Mouse (Mus musculus) C2C12 (cell line): Measurements from ENCODE around the gene Slc3a1. TPM values are rescaled to one million over a fixed set of nuclear protein-coding genes. Genes with fewer than 3 reads are reported as not detected.

Experiments used
- H3K27me3 ChIP-seq: one replicate; pipeline ENCODE4 v1.6.1; 2011; ENCODE audit not compliant: control insufficient read depth, insufficient read depth, insufficient read length
- H3K36me3 ChIP-seq: one replicate; pipeline ENCODE4 v1.6.1; 2011; ENCODE audit not compliant: control insufficient read depth, insufficient read depth
- H3K4me3 ChIP-seq: one replicate; pipeline ENCODE4 v1.5.1; 2011; ENCODE audit warnings: mild to moderate bottlenecking, control low read depth; ENCODE audit not compliant: poor library complexity, insufficient read depth, severe bottlenecking
- H3K79me2 ChIP-seq: one replicate; pipeline ENCODE4 v1.6.1; 2011; ENCODE audit not compliant: control insufficient read depth, insufficient read depth
- H3K79me3 ChIP-seq: one replicate; pipeline ENCODE4 v1.6.1; 2011; ENCODE audit warnings: low read depth, control low read depth
- H3ac ChIP-seq: one replicate; pipeline ENCODE3; 2011; ENCODE audit warnings: low read depth; ENCODE audit not compliant: control insufficient read depth, insufficient read length
- CEBPB ChIP-seq: IDR thresholded peaks from one replicate; pipeline ENCODE4 v1.6.1; 2011; ENCODE audit warnings: low read depth, mild to moderate bottlenecking, control low read depth, moderate library complexity
- CTCF ChIP-seq: IDR thresholded peaks from one replicate; pipeline ENCODE4 v1.5.1; 2011; ENCODE audit not compliant: control insufficient read depth, insufficient read depth, insufficient read length
- FOSL1 ChIP-seq: IDR thresholded peaks from one replicate; pipeline ENCODE4 v1.8.0; 2011; ENCODE audit warnings: mild to moderate bottlenecking, low read length; ENCODE audit not compliant: poor library complexity, insufficient read depth, severe bottlenecking
- MAX ChIP-seq: IDR thresholded peaks from one replicate; pipeline ENCODE4 v1.6.1; 2011; ENCODE audit warnings: mild to moderate bottlenecking, control low read depth
- MYOD1 ChIP-seq: IDR thresholded peaks from one replicate; pipeline ENCODE4 v1.6.1; 2011; ENCODE audit warnings: low read depth; ENCODE audit not compliant: control insufficient read depth, insufficient read length
- MYOG ChIP-seq: IDR thresholded peaks from one replicate; pipeline ENCODE4 v1.6.1; 2011; ENCODE audit not compliant: control insufficient read depth, insufficient read length; ENCODE audit errors: extremely low read depth
- USF1 ChIP-seq: IDR thresholded peaks from one replicate; pipeline ENCODE4 v1.6.1; 2011; ENCODE audit warnings: low read depth, mild to moderate bottlenecking, control low read depth, moderate library complexity
- long read RNA-seq, 2 experiments: library from polyadenylated mRNA; unstranded; transcript quantifications; one replicate each; pipeline ENCODE4 v2.0.0; 2019 to 2020
- polyA plus RNA-seq: library from polyadenylated mRNA; unstranded; fragments of >200 nt; fragmentation: generic; extraction: Trizol; gene quantifications from one replicate; pipeline ENCODE4 v1.2.1, GENCODE M21; 2012; ENCODE audit warnings: missing spikeins

The Slc3a1 gene
- 0.04 TPM for polyA plus RNA-seq
- long read RNA-seq, experiment 1, result 0 reads
- long read RNA-seq, experiment 2, result 0 reads

GRCm38 (mm10) chr17:85028093-85028739, at the start of gene Slc3a1:
Gene Slc3a1, plus strand, starts transcription at chr17:85028376.
- Histone ChIP-seq H3K79me3 (no peaks in the 10 kb centered on the region), H3K36me3 (no peaks in the 10 kb centered on the region), H3ac (no peak within 1 kb of the TSS), H3K4me3 (no peak within 1 kb of the TSS), H3K27me3 (no peaks in the 10 kb centered on the region), H3K79me2 (no peaks in the 10 kb centered on the region)
- no peak for TF ChIP-seq MYOD1
- no peak for TF ChIP-seq USF1
- no peak for TF ChIP-seq CEBPB
- no peak for TF ChIP-seq MAX

DNA sequence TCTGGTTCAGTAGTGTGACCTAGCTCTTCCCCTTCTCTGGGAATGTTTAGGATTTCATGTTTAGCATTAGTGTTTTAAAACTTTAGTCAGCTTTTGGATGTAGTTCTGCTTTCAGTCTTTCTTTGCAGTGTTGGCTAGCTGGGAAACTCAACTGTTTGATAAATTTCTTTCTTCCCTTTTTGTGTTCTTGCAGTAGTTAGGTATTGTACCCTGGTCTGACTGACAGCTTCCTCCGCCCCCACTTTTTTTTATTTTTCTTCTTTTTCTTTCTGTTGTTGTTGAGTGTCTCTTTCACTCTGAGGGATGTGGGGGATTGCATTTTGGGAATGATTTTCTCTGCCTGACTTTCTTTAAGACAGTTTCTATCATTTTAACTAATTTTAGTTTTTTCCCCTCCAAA, 46.5 kb upstream of the Slc3a1 start:
- peaks cover 97% of the 10 kb centered on the region for H3K79me2 ChIP-seq
- H3K79me3 ChIP-seq, result peaks cover 77% of the 10 kb centered on the region
- H3ac ChIP-seq, result no peak overlapping the region
- H3K27me3 ChIP-seq, result no peaks in the 10 kb centered on the region
- TF ChIP-seq MYOD1 (no peak), MAX (no peak), FOSL1 (no peak), CTCF (no peak), USF1 (no peak), CEBPB (no peak), MYOG (no peak)
- peaks cover 7% of the 10 kb centered on the region for H3K36me3 ChIP-seq
- no peak overlapping the region for H3K4me3 ChIP-seq

DNA sequence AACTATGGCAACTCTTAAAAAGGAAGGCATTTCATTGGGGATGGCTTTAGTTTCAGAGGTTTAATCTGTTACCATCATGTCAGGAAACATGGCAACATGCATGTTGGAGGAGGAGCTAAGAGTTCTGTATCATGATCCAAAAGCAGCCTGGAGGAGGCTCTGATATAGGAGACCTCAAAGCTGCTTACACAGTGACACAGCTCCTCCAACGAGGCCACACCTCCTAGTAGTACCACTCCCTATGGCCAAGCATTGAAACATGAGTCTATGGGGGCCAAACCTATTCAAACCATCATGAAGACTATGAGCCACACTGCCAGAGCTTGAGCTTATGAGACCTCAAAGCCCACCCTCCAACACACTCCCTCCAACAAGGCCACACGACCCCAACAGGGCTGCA, 45.4 kb upstream of the Slc3a1 start:
- TF ChIP-seq MYOD1 (no peak), MYOG (no peak), USF1 (no peak), CTCF (no peak), CEBPB (no peak), MAX (no peak), FOSL1 (no peak)
- Histone ChIP-seq H3K36me3 (peaks cover 7% of the 10 kb centered on the region), H3ac (no peak overlapping the region), H3K27me3 (no peaks in the 10 kb centered on the region), H3K79me3 (peaks cover 76% of the 10 kb centered on the region), H3K79me2 (peaks cover 97% of the 10 kb centered on the region), H3K4me3 (no peak overlapping the region)

GRCm38 (mm10) chr17:84986368-84986767, 41.8 kb upstream of the Slc3a1 start:
- Histone ChIP-seq H3K79me3 (peaks cover 73% of the 10 kb centered on the region), H3K36me3 (peaks cover 7% of the 10 kb centered on the region), H3K79me2 (peaks cover 98% of the 10 kb centered on the region), H3ac (no peak overlapping the region), H3K4me3 (no peak overlapping the region), H3K27me3 (no peaks in the 10 kb centered on the region)
- TF ChIP-seq MYOD1 (no peak), CEBPB (no peak), CTCF (no peak), MAX (no peak), FOSL1 (no peak), MYOG (no peak), USF1 (no peak)

GRCm38 (mm10) chr17:84987834-84988410, 40.3 kb upstream of the Slc3a1 start:
- H3K36me3 ChIP-seq, result peaks cover 7% of the 10 kb centered on the region
- no peak overlapping the region for H3ac ChIP-seq
- peaks cover 70% of the 10 kb centered on the region for H3K79me3 ChIP-seq
- no peak for TF ChIP-seq FOSL1
- no peak overlapping the region for H3K4me3 ChIP-seq
- H3K79me2 ChIP-seq, result peaks cover 97% of the 10 kb centered on the region
- H3K27me3 ChIP-seq, result no peaks in the 10 kb centered on the region

DNA sequence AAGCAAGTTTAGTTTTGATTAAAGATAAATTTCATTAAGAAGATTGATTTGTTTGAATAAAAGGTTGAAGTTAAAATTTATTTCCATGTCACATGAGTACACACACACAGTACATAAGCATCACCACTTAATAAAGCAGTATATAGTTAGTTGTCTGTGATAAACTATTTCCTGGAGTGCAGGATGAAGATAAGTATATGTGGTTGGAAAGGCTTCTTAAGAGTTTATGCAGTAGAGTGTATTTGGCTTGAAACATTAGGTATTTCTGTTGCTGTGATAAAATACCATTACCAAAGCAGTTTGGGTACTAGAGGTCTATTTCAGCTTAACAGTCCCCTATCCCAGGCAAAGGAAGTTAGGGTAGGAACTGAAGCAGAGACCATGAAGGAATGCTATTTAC, 39.7 kb upstream of the Slc3a1 start:
- Histone ChIP-seq H3ac (no peak overlapping the region), H3K79me3 (peaks cover 68% of the 10 kb centered on the region), H3K4me3 (no peak overlapping the region), H3K79me2 (peaks cover 97% of the 10 kb centered on the region), H3K27me3 (no peaks in the 10 kb centered on the region), H3K36me3 (peaks cover 7% of the 10 kb centered on the region)
- no peak for TF ChIP-seq CTCF
- TF ChIP-seq MYOD1, result no peak
- no peak for TF ChIP-seq MYOG
- TF ChIP-seq CEBPB, result no peak
- TF ChIP-seq FOSL1, result no peak
- TF ChIP-seq MAX, result no peak
- no peak for TF ChIP-seq USF1
